Mouse (Mus musculus) intestine, postnatal 0 days (tissue): Measurements from ENCODE around the gene Ugt1a2. TPM values are rescaled to one million over a fixed set of nuclear protein-coding genes. Genes with fewer than 3 reads are reported as not detected.
"Not testable (repeated sequence)": the region's sequence is repeated elsewhere in the genome, so short reads cannot be mapped to it uniquely, and the experiment has no call there.

Experiments used
- ATAC-seq: fragments of 200-750 bp; cut with Nextera tagmentation; 2 replicates; pipeline ENCODE4 v1.8.0; 2017; ENCODE audit warnings: mild to moderate bottlenecking, moderate TSS enrichment, moderate library complexity
- H3K27ac ChIP-seq: fragments of 300-500 bp; sonication (generic); 2 replicates; pipeline ENCODE4 v1.5.1; 2014; ENCODE audit warnings: mild to moderate bottlenecking, low read depth, low read length, moderate library complexity
- H3K27me3 ChIP-seq: fragments of 300-500 bp; sonication (generic); replicated peaks from 2 replicates; pipeline ENCODE4 v1.6.1; 2014; ENCODE audit warnings: low read length, mixed read lengths; ENCODE audit not compliant: control insufficient read depth, insufficient read depth
- H3K36me3 ChIP-seq: fragments of 300-500 bp; sonication (generic); 2 replicates; pipeline ENCODE4 v1.6.1; 2014; ENCODE audit warnings: mild to moderate bottlenecking, moderate library complexity; ENCODE audit not compliant: control insufficient read depth, insufficient read depth
- H3K4me1 ChIP-seq: fragments of 300-500 bp; sonication (generic); replicated peaks from 2 replicates; pipeline ENCODE4 v1.6.1; 2014; ENCODE audit warnings: antibody characterized with exemption, low read length, mixed read lengths; ENCODE audit not compliant: control insufficient read depth, insufficient read depth
- H3K4me2 ChIP-seq: fragments of 300-500 bp; sonication (generic); replicated peaks from 2 replicates; pipeline ENCODE4 v1.6.1; 2014; ENCODE audit warnings: low read depth, mild to moderate bottlenecking, moderate library complexity
- H3K4me3 ChIP-seq: fragments of 300-500 bp; sonication (generic); 2 replicates; pipeline ENCODE4 v1.5.1; 2014; ENCODE audit warnings: low read depth, low read length
- H3K9ac ChIP-seq: fragments of 300-500 bp; sonication (generic); 2 replicates; pipeline ENCODE4 v1.6.1; 2014; ENCODE audit warnings: mild to moderate bottlenecking, low read depth, low read length
- H3K9me3 ChIP-seq: fragments of 300-500 bp; sonication (generic); 2 replicates; pipeline ENCODE4 v1.6.1; 2016; ENCODE audit warnings: mixed run types; ENCODE audit not compliant: control insufficient read depth
- CTCF ChIP-seq: sonication (generic); IDR thresholded peaks from 2 replicates; pipeline ENCODE4 v1.5.1; 2016; ENCODE audit warnings: low read depth, mild to moderate bottlenecking, control low read depth, antibody characterized with exemption, moderate library complexity
- WGBS: fragments of 180-500 bp; shearing (Covaris S2); extraction: QIAGEN DNeasy Blood & Tissue Kit; methylation state at CpG from one replicate; pipeline ENCODE4 v1.1.7; 2014; 5-methylcytosine and 5-hydroxymethylcytosine counted together
- polyA plus RNA-seq: library from polyadenylated mRNA; unstranded; fragments of >200 nt; fragmentation: Nextera tagmentation; extraction: Ambion mirVana; gene quantifications from 2 replicates; pipeline ENCODE4 v1.2.1, GENCODE M21; 2015

Gene Ugt1a2
- polyA plus RNA-seq, 1 experiment from 2014 or later, result 0.05 TPM

GRCm38 (mm10) chr1:88219054-88219453, 18.7 kb downstream of the Ugt1a2 start:
- TF ChIP-seq CTCF, result no peak
- Histone ChIP-seq H3K4me2 (no peak overlapping the region), H3K4me1 (no peaks in the 10 kb centered on the region), H3K27me3 (no peaks in the 10 kb centered on the region), H3K27ac (no peak overlapping the region), H3K4me3 (no peak overlapping the region), H3K36me3 (no peaks in the 10 kb centered on the region), H3K9ac (no peak overlapping the region), H3K9me3 (peaks cover 30% of the 10 kb centered on the region)
- no peak for ATAC-seq
- WGBS, result 19% methylated on average over 1 of the region's 1 CpGs

GRCm38 (mm10) chr1:88220336-88220735, 19.9 kb downstream of the Ugt1a2 start:
- Histone ChIP-seq H3K36me3 (no peaks in the 10 kb centered on the region), H3K9me3 (peaks cover 20% of the 10 kb centered on the region), H3K27ac (no peak overlapping the region), H3K4me3 (no peak overlapping the region), H3K27me3 (no peaks in the 10 kb centered on the region), H3K4me2 (no peak overlapping the region), H3K9ac (no peak overlapping the region), H3K4me1 (no peaks in the 10 kb centered on the region)
- TF ChIP-seq CTCF, result no peak
- ATAC-seq, result no peak

GRCm38 (mm10) chr1:88222216-88222615, 21.8 kb downstream of the Ugt1a2 start:
- Histone ChIP-seq H3K9ac (no peak overlapping the region), H3K4me3 (no peak overlapping the region), H3K27ac (no peak overlapping the region), H3K4me1 (no peaks in the 10 kb centered on the region), H3K36me3 (no peaks in the 10 kb centered on the region), H3K9me3 (peaks cover 22% of the 10 kb centered on the region), H3K27me3 (no peaks in the 10 kb centered on the region), H3K4me2 (no peak overlapping the region)
- 51% methylated on average over 2 of the region's 2 CpGs for WGBS
- no peak for TF ChIP-seq CTCF
- no peak for ATAC-seq

GRCm38 (mm10) chr1:88223011-88223515, 22.7 kb downstream of the Ugt1a2 start:
- H3K4me2 ChIP-seq, H3K9ac ChIP-seq, H3K27me3 ChIP-seq, ATAC-seq, H3K4me1 ChIP-seq, H3K36me3 ChIP-seq, H3K4me3 ChIP-seq, H3K27ac ChIP-seq: not testable (repeated sequence)
- H3K9me3 ChIP-seq, result peaks cover 18% of the 10 kb centered on the region

GRCm38 (mm10) chr1:88223591-88223990, 23.2 kb downstream of the Ugt1a2 start:
- Histone ChIP-seq H3K4me3 (no peak overlapping the region), H3K4me1 (no peaks in the 10 kb centered on the region), H3K9me3 (peaks cover 23% of the 10 kb centered on the region), H3K4me2 (no peak overlapping the region), H3K36me3 (no peaks in the 10 kb centered on the region), H3K27ac (no peak overlapping the region), H3K27me3 (no peaks in the 10 kb centered on the region), H3K9ac (no peak overlapping the region)
- no peak for ATAC-seq
- no peak for TF ChIP-seq CTCF
- WGBS, result 53% methylated on average over 1 of the region's 1 CpGs

- no peak for ATAC-seq
- Histone ChIP-seq H3K4me1 (no peaks in the 10 kb centered on the region), H3K27me3 (no peaks in the 10 kb centered on the region), H3K4me3 (no peak overlapping the region), H3K27ac (no peak overlapping the region), H3K9ac (no peak overlapping the region), H3K4me2 (no peak overlapping the region), H3K36me3 (no peaks in the 10 kb centered on the region), H3K9me3 (peaks cover 24% of the 10 kb centered on the region)
- WGBS, result 60% methylated on average over 2 of the region's 2 CpGs
- no peak for TF ChIP-seq CTCF
These were observed 23.8 kb downstream of the Ugt1a2 start for GRCm38 (mm10) chr1:88224029-88224776.

GRCm38 (mm10) chr1:88225301-88225700, 24.9 kb downstream of the Ugt1a2 start:
- not testable (repeated sequence) for H3K4me3 ChIP-seq, H3K27me3 ChIP-seq, H3K4me2 ChIP-seq, H3K27ac ChIP-seq, H3K36me3 ChIP-seq, H3K9ac ChIP-seq, ATAC-seq, H3K4me1 ChIP-seq
- H3K9me3 ChIP-seq, result peaks cover 32% of the 10 kb centered on the region
- 40% methylated on average over 2 of the region's 2 CpGs for WGBS
